ENCODE assay signal across 22 mouse cellular contexts in the genomic region with DNA sequence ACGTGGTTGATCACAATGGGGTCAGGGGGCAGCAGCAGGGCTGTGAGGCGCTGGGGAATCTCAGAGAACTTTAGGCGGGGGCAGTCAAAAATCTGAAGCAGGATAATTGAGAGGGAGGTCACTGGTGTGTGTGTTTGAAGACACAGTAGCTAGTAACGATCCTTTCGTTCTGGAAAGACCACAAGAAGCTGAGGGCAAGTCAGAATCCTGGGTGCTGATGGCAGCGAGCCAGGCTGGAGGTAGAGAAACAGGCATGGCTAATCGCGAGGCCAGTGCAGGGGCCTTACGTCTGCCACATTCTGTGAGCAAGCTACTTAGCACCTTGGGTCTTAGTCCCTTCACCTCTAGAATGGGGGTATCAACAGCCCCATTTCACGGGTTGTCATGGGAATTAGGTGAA. TPM values are rescaled to one million over a fixed set of nuclear protein-coding genes. Genes with fewer than 3 reads are reported as not detected.
DNase-seq lines count a peak whose midpoint lies in the region; ATAC-seq and TF ChIP-seq lines count a peak whose summit lies in the region.
"Had no signal": no experiment of that assay in that cellular context is flagged by ENCODE, and none has a peak within 500 bp of the region (broad histone marks: within the 10 kb centered on the region; RNA-seq: fewer than 3 reads in every experiment).

No protein-coding gene starts in this region.

- WGBS in limb, embryonic 14.5 days = 71% methylated on average over 10 of the region's 10 CpGs
- 75% methylated on average over 10 of the region's 10 CpGs for WGBS in limb, embryonic 10.5 days

- H3K27ac ChIP-seq in limb, embryonic 14.5 days (replicated peaks; ENCODE audit: low read depth, low read length) = no peak overlapping the region
- no peak overlapping the region for H3K27ac ChIP-seq in limb, embryonic 10.5 days
- H3K27ac ChIP-seq: embryonic facial prominence, embryonic 10.5 days; embryonic facial prominence, embryonic 12.5 days; forebrain, embryonic 15.5 days had no signal

- no peak overlapping the region for H3K4me3 ChIP-seq in limb, embryonic 14.5 days (replicated peaks; ENCODE audit: low read length)
- H3K4me3 ChIP-seq in limb, embryonic 10.5 days = no peak overlapping the region
- H3K4me3 ChIP-seq: embryonic facial prominence, embryonic 10.5 days; embryonic facial prominence, embryonic 12.5 days; forebrain, embryonic 13.5 days; forebrain, embryonic 15.5 days had no signal

- TF ChIP-seq POLR2A in limb, embryonic 14.5 days (IDR thresholded peaks at IDR 0.05; ENCODE audit: borderline replicate concordance, extremely low read depth, insufficient read depth, insufficient read length) = no peak

- peaks cover 76% of the 10 kb centered on the region for H3K36me3 ChIP-seq in limb, embryonic 14.5 days (ENCODE audit: control insufficient read depth, insufficient read depth, low read length)
- H3K36me3 ChIP-seq in limb, embryonic 10.5 days = peaks cover 69% of the 10 kb centered on the region

- peak; percentile 29 for DNase-seq in cerebellum, adult 11-12 months
- DNase-seq in cerebellum, adult 9-10 months = no peak
- DNase-seq in limb, embryonic 14.5 days (ENCODE audit: low spot score) = no peak
- no peak for DNase-seq in limb, embryonic 10.5 days (ENCODE audit: low spot score)
- DNase-seq in testis, postnatal 10 days (ENCODE audit: low spot score) = peak; percentile 52
- DNase-seq in testis, postnatal 14 days (ENCODE audit: low spot score) = no peak
- DNase-seq in lung, adult 18-20 months = no peak
- DNase-seq: adrenal gland, adult 2 months; adrenal gland, postnatal 10 days; adrenal gland, postnatal 25 days; B cell, adult 2 months; cerebellum, adult 11 months; cerebellum, adult 2 months; cerebellum, postnatal 36 days; forebrain, postnatal 0 days had no signal

- H3K4me1 ChIP-seq in limb, embryonic 14.5 days (ENCODE audit: control insufficient read depth, insufficient read depth, low read length) = peaks cover 22% of the 10 kb centered on the region
- peaks cover 55% of the 10 kb centered on the region for H3K4me1 ChIP-seq in limb, embryonic 10.5 days

- H3K9me3 ChIP-seq in limb, embryonic 14.5 days (ENCODE audit: control insufficient read depth, low read length) = no peaks in the 10 kb centered on the region
- no peaks in the 10 kb centered on the region for H3K9me3 ChIP-seq in limb, embryonic 10.5 days (replicated peaks)
- H3K9me3 ChIP-seq: embryonic facial prominence, embryonic 10.5 days; embryonic facial prominence, embryonic 12.5 days; forebrain, embryonic 13.5 days; forebrain, embryonic 15.5 days had no signal

- no peaks in the 10 kb centered on the region for H3K27me3 ChIP-seq in limb, embryonic 14.5 days (ENCODE audit: control insufficient read depth, insufficient read depth, low read length)
- H3K27me3 ChIP-seq in limb, embryonic 10.5 days (ENCODE audit: low read depth, poor library complexity, severe bottlenecking) = peaks cover 66% of the 10 kb centered on the region
- H3K27me3 ChIP-seq: forebrain, embryonic 13.5 days; forebrain, embryonic 15.5 days had no signal

- 0 out of 2 replicates have a peak overlapping the region, but pooled peaks have one; percentile 21 for H3K9ac ChIP-seq in limb, embryonic 14.5 days (ENCODE audit: low read depth, low read length, severe bottlenecking)
- H3K9ac ChIP-seq: embryonic facial prominence, embryonic 12.5 days; forebrain, embryonic 13.5 days; forebrain, embryonic 15.5 days; forebrain, postnatal 0 days had no signal

- ATAC-seq in limb, embryonic 14.5 days (ENCODE audit: low FRiP score, low read depth) = no peak
- ATAC-seq: CD4-positive, CD25-positive, alpha-beta regulatory T cell, adult 4 months; forebrain, embryonic 13.5 days; forebrain, embryonic 15.5 days; forebrain, postnatal 0 days had no signal

- no peak overlapping the region for H3K4me2 ChIP-seq in limb, embryonic 14.5 days (replicated peaks; ENCODE audit: low read depth, low read length, severe bottlenecking)
- H3K4me2 ChIP-seq: embryonic facial prominence, embryonic 12.5 days; forebrain, embryonic 13.5 days; forebrain, embryonic 15.5 days had no signal

RNA-seq across cellular contexts. Expression of gene Chpf2, which starts 7.4 kb away (rescaled TPM):
- 56.2 and 57.0 TPM in 2 replicates for polyA plus RNA-seq in limb, embryonic 14.5 days (2012; rRNA removed)
- 21.3 and 23.1 TPM in 2 replicates for polyA plus RNA-seq in limb, embryonic 14.5 days (2014; fragmentation: Nextera tagmentation; extraction: Ambion mirVana)
- 15.1 and 19.0 TPM in 2 replicates for polyA plus RNA-seq in limb, embryonic 10.5 days (2016; fragmentation: Nextera tagmentation; extraction: Ambion mirVana)

RNA-seq across cellular contexts. Expression of gene Abcf2, which starts 16.7 kb away (rescaled TPM):
- polyA plus RNA-seq in limb, embryonic 14.5 days (2012; rRNA removed) = 81.0 and 82.5 TPM in 2 replicates
- 94.3 TPM in 2 replicates for polyA plus RNA-seq in limb, embryonic 14.5 days (2014; fragmentation: Nextera tagmentation; extraction: Ambion mirVana)
- polyA plus RNA-seq in limb, embryonic 10.5 days (2016; fragmentation: Nextera tagmentation; extraction: Ambion mirVana) = 177 and 197 TPM in 2 replicates

RNA-seq across cellular contexts. Expression of gene Smarcd3, which starts 30.3 kb away (rescaled TPM):
- 91.5 and 93.6 TPM in 2 replicates for polyA plus RNA-seq in limb, embryonic 14.5 days (2012; rRNA removed)
- polyA plus RNA-seq in limb, embryonic 14.5 days (2014; fragmentation: Nextera tagmentation; extraction: Ambion mirVana) = 52.7 and 59.6 TPM in 2 replicates
- 21.5 and 34.3 TPM in 2 replicates for polyA plus RNA-seq in limb, embryonic 10.5 days (2016; fragmentation: Nextera tagmentation; extraction: Ambion mirVana)

RNA-seq across cellular contexts. Expression of gene 4931409K22Rik, which starts 37.3 kb away (rescaled TPM):
- 0.35 and 0.51 TPM in 2 replicates for polyA plus RNA-seq in limb, embryonic 14.5 days (2012; rRNA removed)
- 0.12 and 0.17 TPM in 2 replicates for polyA plus RNA-seq in limb, embryonic 14.5 days (2014; fragmentation: Nextera tagmentation; extraction: Ambion mirVana)
- polyA plus RNA-seq in limb, embryonic 10.5 days (2016; fragmentation: Nextera tagmentation; extraction: Ambion mirVana) = 0.05 TPM in 1 of 2 replicates, not detected in the other
- polyA plus RNA-seq: adrenal gland, adult 2 months; CD4-positive, CD25-positive, alpha-beta regulatory T cell, adult 4 months; cerebellum, adult 2 months; embryonic facial prominence, embryonic 14.5 days had no signal

RNA-seq across cellular contexts. Expression of gene Asb10, which starts 53.1 kb away (rescaled TPM):
- 2.7 and 3.8 TPM in 2 replicates for polyA plus RNA-seq in limb, embryonic 14.5 days (2012; rRNA removed)
- polyA plus RNA-seq in limb, embryonic 14.5 days (2014; fragmentation: Nextera tagmentation; extraction: Ambion mirVana) = 0.62 and 1.1 TPM in 2 replicates
- polyA plus RNA-seq in limb, embryonic 10.5 days (2016; fragmentation: Nextera tagmentation; extraction: Ambion mirVana) = 0.13 and 0.15 TPM in 2 replicates
- polyA plus RNA-seq: CD4-positive, CD25-positive, alpha-beta regulatory T cell, adult 4 months; forebrain, embryonic 11.5 days had no signal

Comparison
In these comparisons a context has a peak if more than half of its experiments do, and no peak if none do; other contexts are left out.
1. DNase-seq: peak in cerebellum, adult 11-12 months (single experiment) and testis, postnatal 10 days (single experiment); none in cerebellum, adult 9-10 months (single experiment), limb, embryonic 14.5 days (single experiment), limb, embryonic 10.5 days (single experiment), testis, postnatal 14 days (single experiment) and lung, adult 18-20 months (0 of 2).